In genomic region chr19:42290954-42291661, GRCm38 (mm10) we compare ENCODE assay signal across 13 mouse cellular contexts. TPM values are rescaled to one million over a fixed set of nuclear protein-coding genes. Genes with fewer than 3 reads are reported as not detected.
A peak's percentile ranks its signal among the peaks of the same experiment; 100 is the strongest.
DNase-seq lines count a peak whose midpoint lies in the region; ATAC-seq lines count a peak whose summit lies in the region.
"Had no signal": no experiment of that assay in that cellular context is flagged by ENCODE, and none has a peak within 500 bp of the region (broad histone marks: within the 10 kb centered on the region; RNA-seq: fewer than 3 reads in every experiment).

No protein-coding gene starts in this region.

- no peak overlapping the region for H3K9ac ChIP-seq in hindbrain, embryonic 11.5 days (ENCODE audit: low read depth, low read length)
- no peak overlapping the region for H3K9ac ChIP-seq in midbrain, embryonic 13.5 days (replicated peaks)
- H3K9ac ChIP-seq: heart, embryonic 13.5 days had no signal

- H3K4me2 ChIP-seq in hindbrain, embryonic 11.5 days (replicated peaks; ENCODE audit: low read depth, low read length): no peak overlapping the region
- H3K4me2 ChIP-seq in midbrain, embryonic 13.5 days (replicated peaks): no peak overlapping the region
- H3K4me2 ChIP-seq: heart, embryonic 13.5 days had no signal

- H3K4me3 ChIP-seq in embryonic facial prominence, embryonic 10.5 days: no peak overlapping the region
- H3K4me3 ChIP-seq in hindbrain, embryonic 11.5 days (ENCODE audit: low read depth, low read length): no peak overlapping the region
- no peak overlapping the region for H3K4me3 ChIP-seq in midbrain, embryonic 13.5 days (replicated peaks)
- H3K4me3 ChIP-seq: heart, embryonic 13.5 days had no signal

- peaks cover 30% of the 10 kb centered on the region for H3K4me1 ChIP-seq in embryonic facial prominence, embryonic 10.5 days
- peaks cover 13% of the 10 kb centered on the region; the same call in 1 of the 2 replicates for H3K4me1 ChIP-seq in hindbrain, embryonic 11.5 days (replicated peaks; ENCODE audit: control insufficient read depth, insufficient read depth, low read length)
- H3K4me1 ChIP-seq in midbrain, embryonic 13.5 days (replicated peaks): peaks cover 37% of the 10 kb centered on the region

- peak overlapping the region; percentile 26; the same call in 1 of the 2 replicates for H3K27ac ChIP-seq in embryonic facial prominence, embryonic 10.5 days (replicated peaks)
- H3K27ac ChIP-seq in hindbrain, embryonic 11.5 days (ENCODE audit: low read depth, low read length): peak overlapping the region; percentile 53; the same call in 1 of the 2 replicates
- H3K27ac ChIP-seq in midbrain, embryonic 13.5 days: 0 out of 2 replicates have a peak overlapping the region, but pooled peaks have one; percentile 25
- H3K27ac ChIP-seq: heart, embryonic 13.5 days; stomach, postnatal 0 days had no signal

- no peaks in the 10 kb centered on the region for H3K36me3 ChIP-seq in embryonic facial prominence, embryonic 10.5 days (replicated peaks)
- no peaks in the 10 kb centered on the region for H3K36me3 ChIP-seq in hindbrain, embryonic 11.5 days (ENCODE audit: control insufficient read depth, insufficient read depth, low read length)
- H3K36me3 ChIP-seq in midbrain, embryonic 13.5 days: no peaks in the 10 kb centered on the region
- H3K36me3 ChIP-seq: G1E; heart, embryonic 13.5 days had no signal

- no peaks in the 10 kb centered on the region for H3K27me3 ChIP-seq in embryonic facial prominence, embryonic 10.5 days (replicated peaks; ENCODE audit: low read depth, poor library complexity, severe bottlenecking)
- H3K27me3 ChIP-seq in hindbrain, embryonic 11.5 days (ENCODE audit: control insufficient read depth, insufficient read depth, low read length): no peaks in the 10 kb centered on the region
- H3K27me3 ChIP-seq in midbrain, embryonic 13.5 days: no peaks in the 10 kb centered on the region

- WGBS in embryonic facial prominence, embryonic 10.5 days: 23% methylated on average over 7 of the region's 7 CpGs
- WGBS in hindbrain, embryonic 11.5 days: 21% methylated on average over 7 of the region's 7 CpGs
- WGBS in midbrain, embryonic 13.5 days: 21% methylated on average over 7 of the region's 7 CpGs

- H3K9me3 ChIP-seq in embryonic facial prominence, embryonic 10.5 days: no peaks in the 10 kb centered on the region
- H3K9me3 ChIP-seq in hindbrain, embryonic 11.5 days (ENCODE audit: control insufficient read depth, low read length): no peaks in the 10 kb centered on the region
- H3K9me3 ChIP-seq in midbrain, embryonic 13.5 days: no peaks in the 10 kb centered on the region
- H3K9me3 ChIP-seq: G1E; heart, embryonic 13.5 days had no signal

- peak; percentile 26 to 58 for DNase-seq in left cerebral cortex, postnatal 14 days (ENCODE audit: low spot score in 2 of 2)
- no peak for DNase-seq in left cerebral cortex, postnatal 10 days (ENCODE audit: extremely low spot score in 1 of 2, low spot score in 2 of 2)
- no peak for DNase-seq in embryonic facial prominence, embryonic 10.5 days (ENCODE audit: low spot score)
- DNase-seq in hindbrain, embryonic 11.5 days (ENCODE audit: low spot score): peak; percentile 26
- no peak for DNase-seq in adrenal gland, adult (ENCODE audit: inconsistent age in 2 of 2, low spot score in 1 of 2)
- DNase-seq in adrenal gland, postnatal 14 days: no peak

- peak; percentile 40; the same call in 1 of the 2 replicates for ATAC-seq in hindbrain, embryonic 11.5 days (ENCODE audit: low FRiP score)
- ATAC-seq in midbrain, embryonic 13.5 days: peak; percentile 37; the same call in 1 of the 2 replicates
- ATAC-seq: activated CD4-positive, CD25-positive, alpha-beta regulatory T cell, adult 4 months; intestine, postnatal 0 days; lung, postnatal 0 days had no signal

- intact Hi-C loops in left cerebral cortex, postnatal 14 days (cut with DNase I): no loop called here
- intact Hi-C loops in left cerebral cortex, postnatal 10 days (cut with DNase I): no loop called here

RNA-seq across cellular contexts. Expression of gene Golga7b, which starts 43.7 kb away (rescaled TPM):
- total RNA-seq in left cerebral cortex, postnatal 14 days (2021): 100 to 1,000 TPM; 131 to 146 TPM
- total RNA-seq in left cerebral cortex, postnatal 10 days (2021): 100 to 1,000 TPM; 137 to 138 TPM
- 0.58 and 1.2 TPM in 2 replicates for polyA plus RNA-seq in embryonic facial prominence, embryonic 10.5 days (2016; fragmentation: Nextera tagmentation; extraction: Ambion mirVana)
- 3.9 and 5.0 TPM in 2 replicates for polyA plus RNA-seq in hindbrain, embryonic 11.5 days (2014; fragmentation: Nextera tagmentation; extraction: Ambion mirVana)
- polyA plus RNA-seq in midbrain, embryonic 13.5 days (2015; fragmentation: Nextera tagmentation; extraction: Ambion mirVana): 26.3 and 27.5 TPM in 2 replicates
- 0.78 and 1.9 TPM in 2 replicates for total RNA-seq in adrenal gland, postnatal 14 days (2021)
- polyA plus RNA-seq: activated CD4-positive, CD25-positive, alpha-beta regulatory T cell, adult 4 months; G1E; lung, postnatal 0 days had no signal

Comparison
In these comparisons a context has a peak if more than half of its experiments do, and no peak if none do; other contexts are left out.
1. DNase-seq: peak in left cerebral cortex, postnatal 14 days (2 of 2) and hindbrain, embryonic 11.5 days (single experiment); none in left cerebral cortex, postnatal 10 days (0 of 2), embryonic facial prominence, embryonic 10.5 days (single experiment), adrenal gland, adult (0 of 2) and adrenal gland, postnatal 14 days (single experiment).
2. RNA of gene Golga7b, which starts 43.7 kb away (total RNA-seq): 131 to 146 TPM in left cerebral cortex, postnatal 14 days and 137 to 138 TPM in left cerebral cortex, postnatal 10 days; 0.78 to 1.9 TPM in adrenal gland, postnatal 14 days; every median in the first group is over 10 times any median in the second.
3. Peak in every context shown above with its lines, with median percentiles within 50 percentile points of each other: H3K27ac ChIP-seq.